Mouse (Mus musculus) MEL (cell line): ENCODE data around the gene Trim8. TPM values are rescaled to one million over a fixed set of nuclear protein-coding genes. Genes with fewer than 3 reads are reported as not detected.
A peak's percentile ranks its signal among the peaks of the same experiment; 100 is the strongest.

Source experiments
- DNase-seq: peaks from one replicate; pipeline ENCODE4 v3.0.0; 2011; ENCODE audit warnings: low read depth, low spot score
- H3K27ac ChIP-seq: 2 replicates; pipeline ENCODE4 v1.5.1; 2012; ENCODE audit warnings: low read depth, mild to moderate bottlenecking, control low read depth, low read length, moderate library complexity; ENCODE audit not compliant: control insufficient read depth
- H3K27me3 ChIP-seq, 2 experiments: fragments of 150-350 bp in 1 of 2; sonication (generic) in 1 of 2; 2 replicates each; pipeline ENCODE4 v1.6.1; 2012; ENCODE audit warnings: low read length in 2 of 2, mild to moderate bottlenecking in 2 of 2, improper control_type of control experiment in 1 of 2, moderate library complexity in 1 of 2; ENCODE audit not compliant: insufficient read depth in 2 of 2, control insufficient read depth in 1 of 2
- H3K36me3 ChIP-seq, 2 experiments: 2 replicates each; pipeline ENCODE4 v1.6.1; 2012 to 2014; ENCODE audit warnings: low read length in 2 of 2, improper control_type of control experiment in 1 of 2, inconsistent platforms in 1 of 2, mild to moderate bottlenecking in 1 of 2; ENCODE audit not compliant: insufficient read depth in 2 of 2, control insufficient read depth in 1 of 2
- H3K4me1 ChIP-seq, 2 experiments: fragments of 150-350 bp in 1 of 2; sonication (generic) in 1 of 2; 2 replicates each; pipeline ENCODE4 v1.6.1; 2012; ENCODE audit warnings: low read length in 2 of 2, improper control_type of control experiment in 1 of 2, mild to moderate bottlenecking in 1 of 2; ENCODE audit not compliant: insufficient read depth in 2 of 2, control insufficient read depth in 1 of 2
- H3K4me3 ChIP-seq, 2 experiments: fragments of 150-350 bp in 1 of 2; sonication (generic) in 1 of 2; 2 replicates each; pipeline ENCODE4 v1.5.1; 2012; ENCODE audit warnings: low read depth in 2 of 2, low read length in 2 of 2, mild to moderate bottlenecking in 2 of 2, moderate library complexity in 2 of 2, control low read depth in 1 of 2, improper control_type of control experiment in 1 of 2; ENCODE audit not compliant: control insufficient read depth in 1 of 2, insufficient read depth in 1 of 2
- H3K79me2 ChIP-seq: 2 replicates; pipeline ENCODE4 v1.6.1; 2012; ENCODE audit warnings: mild to moderate bottlenecking, low read length, moderate library complexity; ENCODE audit not compliant: control insufficient read depth, poor library complexity, insufficient read depth
- H3K9ac ChIP-seq: 2 replicates; pipeline ENCODE4 v1.6.1; 2012; ENCODE audit warnings: low read depth, mild to moderate bottlenecking, control low read depth, low read length, moderate library complexity; ENCODE audit not compliant: control insufficient read depth, poor library complexity, severe bottlenecking
- H3K9me3 ChIP-seq: fragments of 150-350 bp; sonication (generic); replicated peaks from 2 replicates; pipeline ENCODE4 v1.6.1; 2012; ENCODE audit warnings: mild to moderate bottlenecking, low read length, improper control_type of control experiment, moderate library complexity; ENCODE audit not compliant: insufficient read depth
- BHLHE40 ChIP-seq: IDR thresholded peaks from 2 replicates; pipeline ENCODE4 v1.6.1; 2012; ENCODE audit warnings: low read depth, mild to moderate bottlenecking, inconsistent platforms, low read length, improper control_type of control experiment, borderline replicate concordance
- CHD1 ChIP-seq: IDR thresholded peaks from 2 replicates; pipeline ENCODE4 v1.6.1; 2012; ENCODE audit warnings: low read depth, mild to moderate bottlenecking, inconsistent platforms, low read length, improper control_type of control experiment
- CHD2 ChIP-seq: IDR thresholded peaks from 2 replicates; pipeline ENCODE4 v1.6.1; 2011; ENCODE audit warnings: low read length, improper control_type of control experiment
- CTCF ChIP-seq, 3 experiments: IDR thresholded peaks in 2 of 3; conservative IDR thresholded peaks in 1 of 3; 2 replicates each; pipeline ENCODE4 v1.5.1; 2011 to 2012; ENCODE audit warnings: low read length in 3 of 3, low read depth in 2 of 3, mild to moderate bottlenecking in 2 of 3, improper control_type of control experiment in 1 of 3, inconsistent platforms in 1 of 3, mixed read lengths in 1 of 3, moderate library complexity in 1 of 3; ENCODE audit not compliant: control insufficient read depth in 1 of 3, insufficient read depth in 1 of 3, poor library complexity in 1 of 3, severe bottlenecking in 1 of 3
- E2F4 ChIP-seq: IDR thresholded peaks from 2 replicates; pipeline ENCODE4 v1.6.1; 2011; ENCODE audit warnings: low read depth, low read length, improper control_type of control experiment, borderline replicate concordance
- ELF1 ChIP-seq: IDR thresholded peaks from 2 replicates; pipeline ENCODE4 v1.6.1; 2014; ENCODE audit warnings: low read depth, mild to moderate bottlenecking, inconsistent platforms, low read length, improper control_type of control experiment, moderate library complexity
- ETS1 ChIP-seq: IDR thresholded peaks from 2 replicates; pipeline ENCODE4 v1.6.1; 2012; ENCODE audit warnings: low read depth, mild to moderate bottlenecking, inconsistent platforms, low read length, improper control_type of control experiment, moderate library complexity
- GABPA ChIP-seq: IDR thresholded peaks from 2 replicates; pipeline ENCODE4 v1.6.1; 2012; ENCODE audit warnings: low read depth, mild to moderate bottlenecking, inconsistent platforms, low read length, improper control_type of control experiment, moderate library complexity
- GATA1 ChIP-seq: IDR thresholded peaks from 2 replicates; pipeline ENCODE4 v1.6.1; 2011; ENCODE audit warnings: low read depth, low read length, improper control_type of control experiment
- HCFC1 ChIP-seq: IDR thresholded peaks from 2 replicates; pipeline ENCODE4 v1.6.1; 2012; ENCODE audit warnings: low read depth, mild to moderate bottlenecking, inconsistent platforms, low read length, improper control_type of control experiment, moderate library complexity
- JUND ChIP-seq: IDR thresholded peaks from 2 replicates; pipeline ENCODE4 v1.6.1; 2011; ENCODE audit warnings: low read depth, mild to moderate bottlenecking, improper control_type of control experiment, low read length
- KAT2A ChIP-seq: conservative IDR thresholded peaks from 2 replicates; pipeline ENCODE4 v1.6.1; 2012; ENCODE audit warnings: low read depth, low read length, improper control_type of control experiment, inconsistent platforms
- MAFK ChIP-seq: IDR thresholded peaks from 2 replicates; pipeline ENCODE4 v1.6.1; 2011; ENCODE audit warnings: low read depth, mild to moderate bottlenecking, low read length, improper control_type of control experiment, borderline replicate concordance
- MAX ChIP-seq: IDR thresholded peaks from 2 replicates; pipeline ENCODE4 v1.6.1; 2011; ENCODE audit warnings: low read length, improper control_type of control experiment
- MAZ ChIP-seq: IDR thresholded peaks from 2 replicates; pipeline ENCODE4 v1.6.1; 2012; ENCODE audit warnings: low read depth, mild to moderate bottlenecking, inconsistent platforms, low read length, improper control_type of control experiment
- MEF2A ChIP-seq: IDR thresholded peaks from 2 replicates; pipeline ENCODE4 v1.6.1; 2014; ENCODE audit warnings: low read depth, mild to moderate bottlenecking, inconsistent platforms, low read length, improper control_type of control experiment; ENCODE audit not compliant: poor library complexity, insufficient replicate concordance, severe bottlenecking; ENCODE audit errors: extremely low read depth
- MXI1 ChIP-seq: IDR thresholded peaks from 2 replicates; pipeline ENCODE4 v1.6.1; 2011; ENCODE audit warnings: mild to moderate bottlenecking, low read depth, low read length, improper control_type of control experiment
- MYB ChIP-seq: IDR thresholded peaks from 2 replicates; pipeline ENCODE4 v1.6.1; 2011; ENCODE audit warnings: mild to moderate bottlenecking, low read depth, low read length, improper control_type of control experiment
- MYC ChIP-seq: IDR thresholded peaks from 2 replicates; pipeline ENCODE4 v1.6.1; 2011; ENCODE audit warnings: low read depth, mild to moderate bottlenecking, low read length, improper control_type of control experiment, moderate library complexity
- NELFE ChIP-seq: IDR thresholded peaks from 2 replicates; pipeline ENCODE4 v1.6.1; 2011; ENCODE audit warnings: low read depth, low read length, improper control_type of control experiment
- NRF1 ChIP-seq: IDR thresholded peaks from 2 replicates; pipeline ENCODE4 v1.6.1; 2014; ENCODE audit warnings: low read depth, mild to moderate bottlenecking, inconsistent platforms, low read length, improper control_type of control experiment, moderate library complexity; ENCODE audit not compliant: poor library complexity, insufficient read depth, severe bottlenecking
- POLR2A ChIP-seq, 2 experiments: IDR thresholded peaks; 2 replicates each; pipeline ENCODE4 v1.6.1; 2011 to 2012; ENCODE audit warnings: low read length in 2 of 2, mild to moderate bottlenecking in 2 of 2, control low read depth in 1 of 2, improper control_type of control experiment in 1 of 2, low read depth in 1 of 2, moderate library complexity in 1 of 2; ENCODE audit not compliant: control insufficient read depth in 1 of 2, insufficient read depth in 1 of 2, poor library complexity in 1 of 2
- POLR2AphosphoS2 ChIP-seq: IDR thresholded peaks from 2 replicates; pipeline ENCODE4 v1.6.1; 2011; ENCODE audit warnings: low read length, improper control_type of control experiment
- POLR2AphosphoS5 ChIP-seq: IDR thresholded peaks from 2 replicates; pipeline ENCODE4 v1.6.1; 2012; ENCODE audit warnings: low read depth, borderline replicate concordance, mild to moderate bottlenecking, inconsistent platforms, low read length, moderate library complexity, mixed read lengths
- RAD21 ChIP-seq: IDR thresholded peaks from 2 replicates; pipeline ENCODE4 v1.6.1; 2011; ENCODE audit warnings: mild to moderate bottlenecking, low read depth, low read length, improper control_type of control experiment
- RCOR1 ChIP-seq: IDR thresholded peaks from 2 replicates; pipeline ENCODE4 v1.6.1; 2012; ENCODE audit warnings: low read depth, mild to moderate bottlenecking, inconsistent platforms, low read length, improper control_type of control experiment
- SIN3A ChIP-seq: IDR thresholded peaks from 2 replicates; pipeline ENCODE4 v1.6.1; 2012; ENCODE audit warnings: low read length, improper control_type of control experiment, inconsistent platforms
- SMC3 ChIP-seq: IDR thresholded peaks from 2 replicates; pipeline ENCODE4 v1.6.1; 2011; ENCODE audit warnings: low read depth, low read length, improper control_type of control experiment
- TAL1 ChIP-seq: IDR thresholded peaks from 2 replicates; pipeline ENCODE4 v1.6.1; 2012; ENCODE audit warnings: mild to moderate bottlenecking, inconsistent platforms, low read length, moderate library complexity, mixed read lengths
- TBP ChIP-seq: IDR thresholded peaks from 2 replicates; pipeline ENCODE4 v1.8.0; 2011; ENCODE audit warnings: low read depth, low read length, improper control_type of control experiment
- TCF12 ChIP-seq: IDR thresholded peaks from 2 replicates; pipeline ENCODE4 v1.6.1; 2014; ENCODE audit warnings: low read depth, mild to moderate bottlenecking, inconsistent platforms, low read length, improper control_type of control experiment, moderate library complexity
- UBTF ChIP-seq: IDR thresholded peaks from 2 replicates; pipeline ENCODE4 v1.6.1; 2012; ENCODE audit warnings: low read depth, mild to moderate bottlenecking, inconsistent platforms, low read length, improper control_type of control experiment, moderate library complexity, borderline replicate concordance; ENCODE audit not compliant: insufficient read depth
- USF1 ChIP-seq: IDR thresholded peaks from 2 replicates; pipeline ENCODE4 v1.6.1; 2014; ENCODE audit warnings: low read depth, mild to moderate bottlenecking, inconsistent platforms, low read length, improper control_type of control experiment, moderate library complexity
- USF2 ChIP-seq, 2 experiments: IDR thresholded peaks; 2 replicates each; pipeline ENCODE4 v1.6.1; 2011 to 2012; ENCODE audit warnings: improper control_type of control experiment in 2 of 2, low read length in 2 of 2, borderline replicate concordance in 1 of 2, inconsistent platforms in 1 of 2, low read depth in 1 of 2, mild to moderate bottlenecking in 1 of 2; ENCODE audit not compliant: insufficient read depth in 1 of 2
- ZC3H11A ChIP-seq: IDR thresholded peaks from 2 replicates; pipeline ENCODE4 v1.6.1; 2012; ENCODE audit warnings: low read depth, mild to moderate bottlenecking, inconsistent platforms, low read length, improper control_type of control experiment
- ZKSCAN1 ChIP-seq: IDR thresholded peaks from 2 replicates; pipeline ENCODE4 v1.6.1; 2012; ENCODE audit warnings: low read depth, mild to moderate bottlenecking, inconsistent platforms, low read length, improper control_type of control experiment, moderate library complexity
- ZMIZ1 ChIP-seq: IDR thresholded peaks from 2 replicates; pipeline ENCODE4 v1.6.1; 2012; ENCODE audit warnings: low read depth, mild to moderate bottlenecking, inconsistent platforms, low read length, improper control_type of control experiment, moderate library complexity
- ZNF384 ChIP-seq: IDR thresholded peaks from 2 replicates; pipeline ENCODE4 v1.6.1; 2012; ENCODE audit warnings: low read depth, mild to moderate bottlenecking, inconsistent platforms, low read length, improper control_type of control experiment
- polyA plus RNA-seq, 2 experiments: library from polyadenylated mRNA; stranded (reverse) in 1 of 2; unstranded in 1 of 2; fragments of >175 nt in 1 of 2; fragments of >200 nt in 1 of 2; gene quantifications; 2 replicates each; pipeline versions ENCODE4 v1.2.1 to v1.2.4; 2012; ENCODE audit warnings: low replicate concordance in 2 of 2, low read depth in 1 of 2; ENCODE audit not compliant: insufficient read length in 2 of 2, insufficient read depth in 1 of 2, missing spikeins in 1 of 2
- total RNA-seq: library from RNA; depleted of rRNA; stranded (reverse); fragments of 300-350 nt; gene quantifications from 2 replicates; pipeline ENCODE4 v1.2.3, GENCODE M21; 2012

Gene Trim8
- total and polyA plus RNA-seq, 3 experiments: 19.1 to 57.2 TPM; not detected in 1

DNA sequence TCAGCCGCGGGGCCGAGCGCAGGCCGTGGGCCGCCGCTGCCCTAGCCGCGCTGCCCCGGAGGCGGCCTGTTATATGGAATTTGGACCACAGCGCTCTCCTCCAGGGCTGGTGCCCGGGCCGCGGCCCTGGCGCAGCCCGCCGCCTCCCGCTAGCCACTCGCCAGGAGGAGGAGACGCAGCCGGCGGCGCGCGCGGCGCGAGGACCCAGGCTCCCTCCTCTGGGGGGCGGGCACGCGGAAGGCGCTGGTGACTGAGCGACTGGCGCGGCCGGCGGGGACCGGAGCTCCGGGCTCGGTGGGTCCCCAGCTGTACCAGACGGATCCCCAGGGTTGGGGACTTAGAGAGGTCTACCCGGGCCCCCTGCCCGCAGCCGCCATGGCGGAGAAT lies 560 bp downstream of the Trim8 start:
- H3K4me1 ChIP-seq: peaks cover 5 to 28% of the 10 kb centered on the region in 2 experiments; a peak in 3 of 4 replicates
- H3K9ac ChIP-seq: peak overlapping the region; percentile 97
- H3K4me3 ChIP-seq: peak overlapping the region; percentile 76 to 82
- H3K36me3 ChIP-seq: peaks cover 2 to 18% of the 10 kb centered on the region in 2 experiments; a peak in 3 of 4 replicates
- peak overlapping the region; percentile 90 for H3K27ac ChIP-seq
- H3K9me3 ChIP-seq: no peaks in the 10 kb centered on the region
- DNase-seq: peak; percentile 81
- H3K27me3 ChIP-seq: no peaks in the 10 kb centered on the region
- peaks cover 63% of the 10 kb centered on the region for H3K79me2 ChIP-seq
- no peak for TF ChIP-seq USF2 (IDR thresholded peaks at IDR 0.05; ENCODE audit: borderline replicate concordance in 1 of 2, insufficient read depth in 1 of 2, low read depth in 1 of 2, low read length in 2 of 2)
- TF ChIP-seq POLR2AphosphoS5: no peak
- no peak for TF ChIP-seq ELF1
- TF ChIP-seq ZC3H11A: no peak
- TF ChIP-seq ETS1: no peak
- TF ChIP-seq NRF1: no peak
- no peak for TF ChIP-seq BHLHE40
- TF ChIP-seq GATA1: no peak
- TF ChIP-seq CTCF (IDR thresholded peaks at IDR 0.05 in 2 of 3, conservative IDR thresholded peaks at IDR 0.05 in 1 of 3; ENCODE audit: control insufficient read depth in 1 of 3, insufficient read depth in 1 of 3, low read depth in 2 of 3, low read length in 3 of 3, poor library complexity in 1 of 3, severe bottlenecking in 1 of 3): 0 out of 6 replicates have a peak, but pooled peaks of 1 of the 3 experiments have one; percentile 22
- TF ChIP-seq MAX: no peak
- TF ChIP-seq ZKSCAN1: no peak
- no peak for TF ChIP-seq MEF2A
- no peak for TF ChIP-seq MAFK
- TF ChIP-seq TAL1: no peak
- TF ChIP-seq MXI1: no peak
- TF ChIP-seq GABPA: no peak
- no peak for TF ChIP-seq RCOR1
- TF ChIP-seq TBP: no peak; the same call in 1 of the 2 replicates
- TF ChIP-seq MYB: no peak
- no peak for TF ChIP-seq MYC
- no peak; the same call in 1 of the 2 replicates for TF ChIP-seq HCFC1
- no peak for TF ChIP-seq RAD21
- TF ChIP-seq CHD2: no peak
- TF ChIP-seq TCF12: no peak
- TF ChIP-seq E2F4: no peak
- TF ChIP-seq USF1: no peak
- no peak for TF ChIP-seq MAZ
- peak; percentile 6; the same call in 1 of the 2 replicates for TF ChIP-seq SIN3A
- no peak for TF ChIP-seq CHD1
- no peak for TF ChIP-seq ZNF384
- no peak; the same call in 1 of the 2 replicates for TF ChIP-seq KAT2A
- TF ChIP-seq JUND: no peak
- no peak for TF ChIP-seq SMC3
- 0 out of 2 replicates have a peak, but pooled peaks have one; percentile 16 for TF ChIP-seq ZMIZ1
- TF ChIP-seq POLR2A (IDR thresholded peaks at IDR 0.05; ENCODE audit: control insufficient read depth in 1 of 2, insufficient read depth in 1 of 2, low read depth in 1 of 2, low read length in 2 of 2, poor library complexity in 1 of 2): 0 out of 4 replicates have a peak, but pooled peaks of 1 of the 2 experiments have one; percentile 6
- TF ChIP-seq UBTF: peak; percentile 93
- no peak for TF ChIP-seq POLR2AphosphoS2
- no peak; the same call in 1 of the 2 replicates for TF ChIP-seq NELFE
